Mouse (Mus musculus): ENCODE measurements at regions not wholly inside any gene's neighbourhood (a gene's known extent, or its start where the extent isn't known, plus 50 kb on each side); places are given as distances from the start of the nearest gene placed in this dataset.

- no peak for ATAC-seq (ENCODE audit: low FRiP score)
- no peaks in the 10 kb centered on the region for H3K4me1 ChIP-seq
- H3K27ac ChIP-seq (replicated peaks), result no peak overlapping the region
- H3K9me3 ChIP-seq (replicated peaks), result no peaks in the 10 kb centered on the region
- H3K4me2 ChIP-seq, result no peak overlapping the region
- no peak overlapping the region for H3K4me3 ChIP-seq (replicated peaks)
- no peaks in the 10 kb centered on the region for H3K27me3 ChIP-seq (replicated peaks)
- no peak overlapping the region for H3K9ac ChIP-seq (replicated peaks)
- no peaks in the 10 kb centered on the region for H3K36me3 ChIP-seq
- 46% methylated on average over 5 of the region's 5 CpGs for WGBS
Measured at GRCm38 (mm10) chrX:57869648-57870047, 152.9 kb upstream of the Zic3 start.

- 32% methylated on average over 11 of the region's 11 CpGs for WGBS
- H3K9me3 ChIP-seq (replicated peaks), result no peaks in the 10 kb centered on the region
- H3K27ac ChIP-seq (replicated peaks), result no peak overlapping the region
- 0 out of 2 replicates have a peak, but pooled peaks cover 2% of the 10 kb centered on the region for H3K4me1 ChIP-seq
- peaks cover 12% of the 10 kb centered on the region; the same call in 1 of the 2 replicates for H3K27me3 ChIP-seq (replicated peaks)
- no peak for ATAC-seq (ENCODE audit: low FRiP score)
- H3K4me3 ChIP-seq (replicated peaks), result no peak overlapping the region
- no peaks in the 10 kb centered on the region for H3K36me3 ChIP-seq
- peak overlapping the region; percentile 22 for H3K4me2 ChIP-seq
- H3K9ac ChIP-seq (replicated peaks), result no peak overlapping the region
Measured at GRCm38 (mm10) chrX:57916705-57917104, 105.8 kb upstream of the Zic3 start.

GRCm38 (mm10) chrX:57917441-57918145 lies 104.9 kb upstream of the Zic3 start:
- WGBS, result 25% methylated on average over 21 of the region's 21 CpGs

GRCm38 (mm10) chrX:57918181-57919115 lies 104.1 kb upstream of the Zic3 start:
- ATAC-seq (ENCODE audit: low FRiP score), result no peak
- Histone ChIP-seq H3K27ac (replicated peaks) (no peak overlapping the region), H3K9me3 (replicated peaks) (no peaks in the 10 kb centered on the region), H3K4me3 (replicated peaks) (no peak overlapping the region), H3K36me3 (no peaks in the 10 kb centered on the region), H3K4me1 (0 out of 2 replicates have a peak, but pooled peaks cover 2% of the 10 kb centered on the region), H3K9ac (replicated peaks) (no peak overlapping the region), H3K4me2 (no peak overlapping the region), H3K27me3 (replicated peaks) (peaks cover 12% of the 10 kb centered on the region; the same call in 1 of the 2 replicates)
- 18% methylated on average over 25 of the region's 25 CpGs for WGBS

More at GRCm38 (mm10) chrX:57917441-57918145, 104.9 kb upstream of the Zic3 start:
- Histone ChIP-seq H3K9me3 (replicated peaks) (no peaks in the 10 kb centered on the region), H3K27me3 (replicated peaks) (peaks cover 12% of the 10 kb centered on the region; the same call in 1 of the 2 replicates), H3K27ac (replicated peaks) (no peak overlapping the region), H3K36me3 (no peaks in the 10 kb centered on the region), H3K9ac (replicated peaks) (no peak overlapping the region), H3K4me2 (peak overlapping the region; percentile 22), H3K4me3 (replicated peaks) (no peak overlapping the region), H3K4me1 (0 out of 2 replicates have a peak, but pooled peaks cover 2% of the 10 kb centered on the region)
- no peak for ATAC-seq (ENCODE audit: low FRiP score)

GRCm38 (mm10) chrX:57919886-57920285 lies 102.6 kb upstream of the Zic3 start:
- no peak overlapping the region for H3K4me3 ChIP-seq (replicated peaks)
- 18% methylated on average over 16 of the region's 17 CpGs for WGBS
- H3K27me3 ChIP-seq (replicated peaks), result peaks cover 12% of the 10 kb centered on the region; the same call in 1 of the 2 replicates
- no peak overlapping the region for H3K27ac ChIP-seq (replicated peaks)
- H3K9me3 ChIP-seq (replicated peaks), result no peaks in the 10 kb centered on the region
- H3K4me1 ChIP-seq, result 0 out of 2 replicates have a peak, but pooled peaks cover 2% of the 10 kb centered on the region
- ATAC-seq (ENCODE audit: low FRiP score), result no peak
- no peaks in the 10 kb centered on the region for H3K36me3 ChIP-seq
- H3K9ac ChIP-seq (replicated peaks), result no peak overlapping the region
- peak overlapping the region; percentile 32 for H3K4me2 ChIP-seq

GRCm38 (mm10) chrX:57920376-57920775 lies 102.1 kb upstream of the Zic3 start:
- Histone ChIP-seq H3K36me3 (no peaks in the 10 kb centered on the region), H3K9me3 (replicated peaks) (no peaks in the 10 kb centered on the region), H3K4me2 (peak overlapping the region; percentile 32), H3K27me3 (replicated peaks) (peaks cover 12% of the 10 kb centered on the region; the same call in 1 of the 2 replicates), H3K9ac (replicated peaks) (no peak overlapping the region), H3K27ac (replicated peaks) (no peak overlapping the region), H3K4me1 (0 out of 2 replicates have a peak, but pooled peaks cover 2% of the 10 kb centered on the region), H3K4me3 (replicated peaks) (no peak overlapping the region)
- 31% methylated on average over 18 of the region's 18 CpGs for WGBS
- ATAC-seq (ENCODE audit: low FRiP score), result no peak

GRCm38 (mm10) chrX:57921294-57921693 lies 101.2 kb upstream of the Zic3 start:
- H3K9me3 ChIP-seq (replicated peaks), result no peaks in the 10 kb centered on the region
- H3K36me3 ChIP-seq, result no peaks in the 10 kb centered on the region
- peaks cover 12% of the 10 kb centered on the region; the same call in 1 of the 2 replicates for H3K27me3 ChIP-seq (replicated peaks)
- no peak overlapping the region for H3K9ac ChIP-seq (replicated peaks)
- ATAC-seq (ENCODE audit: low FRiP score), result no peak
- H3K4me2 ChIP-seq, result peak overlapping the region; percentile 32; the same call in 1 of the 2 replicates
- H3K4me1 ChIP-seq, result 0 out of 2 replicates have a peak, but pooled peaks cover 2% of the 10 kb centered on the region
- 24% methylated on average over 16 of the region's 16 CpGs for WGBS
- H3K4me3 ChIP-seq (replicated peaks), result no peak overlapping the region
- H3K27ac ChIP-seq (replicated peaks), result no peak overlapping the region

GRCm38 (mm10) chrX:57921821-57922449 lies 100.6 kb upstream of the Zic3 start:
- no peak overlapping the region for H3K4me3 ChIP-seq (replicated peaks)

GRCm38 (mm10) chrX:57923836-57924235 lies 98.7 kb upstream of the Zic3 start:
- no peaks in the 10 kb centered on the region for H3K36me3 ChIP-seq
- peaks cover 12% of the 10 kb centered on the region; the same call in 1 of the 2 replicates for H3K27me3 ChIP-seq (replicated peaks)
- H3K4me2 ChIP-seq, result no peak overlapping the region
- WGBS, result 36% methylated on average over 5 of the region's 5 CpGs
- H3K4me1 ChIP-seq, result 0 out of 2 replicates have a peak, but pooled peaks cover 2% of the 10 kb centered on the region
- H3K9ac ChIP-seq (replicated peaks), result no peak overlapping the region
- H3K4me3 ChIP-seq (replicated peaks), result no peak overlapping the region
- no peaks in the 10 kb centered on the region for H3K9me3 ChIP-seq (replicated peaks)
- ATAC-seq (ENCODE audit: low FRiP score), result no peak
- no peak overlapping the region for H3K27ac ChIP-seq (replicated peaks)

More at GRCm38 (mm10) chrX:57921821-57922449, 100.6 kb upstream of the Zic3 start:
- no peak for ATAC-seq (ENCODE audit: low FRiP score)
- Histone ChIP-seq H3K9me3 (replicated peaks) (no peaks in the 10 kb centered on the region), H3K4me1 (0 out of 2 replicates have a peak, but pooled peaks cover 2% of the 10 kb centered on the region), H3K36me3 (no peaks in the 10 kb centered on the region), H3K27me3 (replicated peaks) (peaks cover 12% of the 10 kb centered on the region; the same call in 1 of the 2 replicates), H3K4me2 (peak overlapping the region; percentile 25; the same call in 1 of the 2 replicates), H3K9ac (replicated peaks) (no peak overlapping the region), H3K27ac (replicated peaks) (no peak overlapping the region)
- WGBS, result 20% methylated on average over 25 of the region's 25 CpGs

GRCm38 (mm10) chrX:57935621-57936020 lies 86.9 kb upstream of the Zic3 start:
- H3K9me3 ChIP-seq (replicated peaks), result no peaks in the 10 kb centered on the region
- H3K27me3 ChIP-seq (replicated peaks), result no peaks in the 10 kb centered on the region
- no peak overlapping the region for H3K4me3 ChIP-seq (replicated peaks)
- no peak for ATAC-seq (ENCODE audit: low FRiP score)
- no peak overlapping the region for H3K27ac ChIP-seq (replicated peaks)
- no peak overlapping the region for H3K4me2 ChIP-seq
- no peaks in the 10 kb centered on the region for H3K4me1 ChIP-seq
- 64% methylated on average over 3 of the region's 3 CpGs for WGBS
- H3K9ac ChIP-seq (replicated peaks), result no peak overlapping the region
- H3K36me3 ChIP-seq, result no peaks in the 10 kb centered on the region

GRCm38 (mm10) chrX:57938248-57938836 lies 84.2 kb upstream of the Zic3 start:
- no peak for ATAC-seq (ENCODE audit: low FRiP score)
- Histone ChIP-seq H3K9ac (replicated peaks) (no peak overlapping the region), H3K4me2 (no peak overlapping the region), H3K9me3 (replicated peaks) (no peaks in the 10 kb centered on the region), H3K4me3 (replicated peaks) (no peak overlapping the region), H3K27me3 (replicated peaks) (no peaks in the 10 kb centered on the region), H3K27ac (replicated peaks) (no peak overlapping the region), H3K36me3 (no peaks in the 10 kb centered on the region), H3K4me1 (no peaks in the 10 kb centered on the region)
- 52% methylated on average over 6 of the region's 6 CpGs for WGBS
